Mouse (Mus musculus): Measurements from ENCODE around the gene Rnf214. TPM values are rescaled to one million over a fixed set of nuclear protein-coding genes. Genes with fewer than 3 reads are reported as not detected.
"Not testable (repeated sequence)": the region's sequence is repeated elsewhere in the genome, so short reads cannot be mapped to it uniquely, and the experiment has no call there.

Rnf214 gene
- polyA plus RNA-seq, 1 experiment from 2014 or later = 70.4 TPM

GRCm38 (mm10) chr9:45846891-45847460 is 59.7 kb downstream of the Rnf214 start:
- H3K27ac ChIP-seq = no peak overlapping the region; the same call in 1 of the 2 replicates
- WGBS = 82% methylated on average over 5 of the region's 5 CpGs
- H3K4me1 ChIP-seq = peaks cover 32% of the 10 kb centered on the region
- no peaks in the 10 kb centered on the region for H3K27me3 ChIP-seq
- H3K9ac ChIP-seq = no peak overlapping the region
- no peaks in the 10 kb centered on the region for H3K9me3 ChIP-seq
- no peak overlapping the region for H3K4me2 ChIP-seq
- H3K36me3 ChIP-seq = no peaks in the 10 kb centered on the region
- H3K4me3 ChIP-seq = no peak overlapping the region
- ATAC-seq (ENCODE audit: insufficient number of reproducible peaks, insufficient read depth, low FRiP score, low TSS enrichment, low read depth) = no peak

GRCm38 (mm10) chr9:45846176-45846575 is 60.5 kb downstream of the Rnf214 start:
- H3K27ac ChIP-seq; ATAC-seq (ENCODE audit: insufficient number of reproducible peaks, insufficient read depth, low FRiP score, low TSS enrichment, low read depth): not testable (repeated sequence)
- 71% methylated on average over 2 of the region's 2 CpGs for WGBS

GRCm38 (mm10) chr9:45845541-45845940 is 61.2 kb downstream of the Rnf214 start:
- no peak for ATAC-seq (ENCODE audit: insufficient number of reproducible peaks, insufficient read depth, low FRiP score, low TSS enrichment, low read depth)
- H3K36me3 ChIP-seq = no peaks in the 10 kb centered on the region
- no peaks in the 10 kb centered on the region for H3K27me3 ChIP-seq
- 80% methylated on average over 3 of the region's 3 CpGs for WGBS
- H3K4me1 ChIP-seq = peaks cover 36% of the 10 kb centered on the region
- no peak overlapping the region for H3K4me3 ChIP-seq
- H3K9ac ChIP-seq = no peak overlapping the region
- H3K4me2 ChIP-seq = no peak overlapping the region
- no peak overlapping the region for H3K27ac ChIP-seq
- H3K9me3 ChIP-seq = no peaks in the 10 kb centered on the region

More at GRCm38 (mm10) chr9:45846176-45846575, 60.5 kb downstream of the Rnf214 start:
- H3K36me3 ChIP-seq, H3K9me3 ChIP-seq, H3K4me3 ChIP-seq, H3K4me2 ChIP-seq, H3K9ac ChIP-seq, H3K27me3 ChIP-seq: not testable (repeated sequence)
- H3K4me1 ChIP-seq = peaks cover 36% of the 10 kb centered on the region

- Histone ChIP-seq H3K36me3 (no peaks in the 10 kb centered on the region), H3K9me3 (no peaks in the 10 kb centered on the region), H3K4me3 (no peak overlapping the region), H3K27ac (no peak overlapping the region), H3K27me3 (no peaks in the 10 kb centered on the region), H3K9ac (no peak overlapping the region), H3K4me2 (no peak overlapping the region), H3K4me1 (peaks cover 36% of the 10 kb centered on the region)
- 94% methylated on average over 1 of the region's 1 CpGs for WGBS
- ATAC-seq (ENCODE audit: insufficient number of reproducible peaks, insufficient read depth, low FRiP score, low TSS enrichment, low read depth) = no peak
Measured at GRCm38 (mm10) chr9:45843780-45844179, 62.9 kb downstream of the Rnf214 start.

- ATAC-seq (ENCODE audit: insufficient number of reproducible peaks, insufficient read depth, low FRiP score, low TSS enrichment, low read depth) = no peak
- Histone ChIP-seq H3K4me2 (no peak overlapping the region), H3K27ac (no peak overlapping the region), H3K9me3 (no peaks in the 10 kb centered on the region), H3K27me3 (no peaks in the 10 kb centered on the region), H3K9ac (no peak overlapping the region), H3K4me3 (no peak overlapping the region), H3K4me1 (peaks cover 32% of the 10 kb centered on the region), H3K36me3 (no peaks in the 10 kb centered on the region)
- WGBS = 83% methylated on average over 5 of the region's 5 CpGs
Measured at GRCm38 (mm10) chr9:45843007-45843406, 63.7 kb downstream of the Rnf214 start.

- no peak overlapping the region for H3K9ac ChIP-seq
- H3K4me3 ChIP-seq = no peak overlapping the region
- peaks cover 34% of the 10 kb centered on the region for H3K4me1 ChIP-seq
- H3K27ac ChIP-seq = no peak overlapping the region
- no peaks in the 10 kb centered on the region for H3K27me3 ChIP-seq
- no peak overlapping the region for H3K4me2 ChIP-seq
- 79% methylated on average over 6 of the region's 6 CpGs for WGBS
- no peaks in the 10 kb centered on the region for H3K9me3 ChIP-seq
- H3K36me3 ChIP-seq = no peaks in the 10 kb centered on the region
- ATAC-seq (ENCODE audit: insufficient number of reproducible peaks, insufficient read depth, low FRiP score, low TSS enrichment, low read depth) = no peak
Measured at GRCm38 (mm10) chr9:45841458-45841857, 65.3 kb downstream of the Rnf214 start.

GRCm38 (mm10) chr9:45840331-45840730 is 66.4 kb downstream of the Rnf214 start:
- 67% methylated on average over 5 of the region's 5 CpGs for WGBS
- ATAC-seq (ENCODE audit: insufficient number of reproducible peaks, insufficient read depth, low FRiP score, low TSS enrichment, low read depth) = no peak
- peak overlapping the region; percentile 93 for H3K9ac ChIP-seq
- no peaks in the 10 kb centered on the region for H3K27me3 ChIP-seq
- no peaks in the 10 kb centered on the region for H3K9me3 ChIP-seq
- H3K4me3 ChIP-seq = peak overlapping the region; percentile 88
- H3K4me1 ChIP-seq = peaks cover 34% of the 10 kb centered on the region
- no peak overlapping the region for H3K27ac ChIP-seq
- H3K36me3 ChIP-seq = no peaks in the 10 kb centered on the region
- H3K4me2 ChIP-seq = peak overlapping the region; percentile 99

GRCm38 (mm10) chr9:45839982-45840300 is 66.8 kb downstream of the Rnf214 start:
- Histone ChIP-seq H3K4me1 (peaks cover 34% of the 10 kb centered on the region), H3K4me2 (peak overlapping the region; percentile 99), H3K9ac (peak overlapping the region; percentile 93), H3K4me3 (peak overlapping the region; percentile 88), H3K9me3 (no peaks in the 10 kb centered on the region), H3K27ac (no peak overlapping the region), H3K36me3 (no peaks in the 10 kb centered on the region), H3K27me3 (no peaks in the 10 kb centered on the region)
- WGBS = 75% methylated on average over 7 of the region's 7 CpGs
- ATAC-seq (ENCODE audit: insufficient number of reproducible peaks, insufficient read depth, low FRiP score, low TSS enrichment, low read depth) = no peak

- Histone ChIP-seq H3K9ac (peak overlapping the region; percentile 93), H3K27me3 (no peaks in the 10 kb centered on the region), H3K9me3 (no peaks in the 10 kb centered on the region), H3K4me3 (peak overlapping the region; percentile 88), H3K4me2 (peak overlapping the region; percentile 99), H3K36me3 (no peaks in the 10 kb centered on the region), H3K27ac (no peak overlapping the region), H3K4me1 (peaks cover 34% of the 10 kb centered on the region)
- 12% methylated on average over 17 of the region's 17 CpGs for WGBS
- no peak for ATAC-seq (ENCODE audit: insufficient number of reproducible peaks, insufficient read depth, low FRiP score, low TSS enrichment, low read depth)
Measured at GRCm38 (mm10) chr9:45839139-45839981, 67.4 kb downstream of the Rnf214 start.

- Histone ChIP-seq H3K27me3 (no peaks in the 10 kb centered on the region), H3K9me3 (no peaks in the 10 kb centered on the region), H3K4me1 (peaks cover 34% of the 10 kb centered on the region), H3K36me3 (no peaks in the 10 kb centered on the region), H3K4me3 (peak within 1 kb of the TSS; percentile 88), H3K4me2 (peak within 1 kb of the TSS; percentile 99), H3K9ac (peak within 1 kb of the TSS; percentile 93), H3K27ac (peak within 1 kb of the TSS; percentile 22; the same call in 1 of the 2 replicates)
- whole genome bisulfite sequencing = under 1% methylated on average over 40 of the region's 40 CpGs
- peak; percentile 77 for ATAC-seq (ENCODE audit: insufficient number of reproducible peaks, insufficient read depth, low FRiP score, low TSS enrichment, low read depth)
Measured at GRCm38 (mm10) chr9:45838434-45839138, 68.1 kb downstream of the Rnf214 start, which contains the start of gene Bace1. Bace1 (plus strand) TSS chr9:45838580.

GRCm38 (mm10) chr9:45838069-45838433 is 68.7 kb downstream of the Rnf214 start:
- no peak overlapping the region for H3K27ac ChIP-seq
- ATAC-seq (ENCODE audit: insufficient number of reproducible peaks, insufficient read depth, low FRiP score, low TSS enrichment, low read depth) = no peak
- no peaks in the 10 kb centered on the region for H3K9me3 ChIP-seq
- no peak overlapping the region; the same call in 1 of the 2 replicates for H3K9ac ChIP-seq
- WGBS = 22% methylated on average over 4 of the region's 4 CpGs
- peak overlapping the region; percentile 88 for H3K4me3 ChIP-seq
- no peaks in the 10 kb centered on the region for H3K36me3 ChIP-seq
- H3K4me2 ChIP-seq = peak overlapping the region; percentile 99
- peaks cover 34% of the 10 kb centered on the region for H3K4me1 ChIP-seq
- H3K27me3 ChIP-seq = no peaks in the 10 kb centered on the region

Data from embryonic facial prominence, embryonic 13.5 days (tissue).